Mouse (Mus musculus) cortical plate, adult 2 months (tissue): ENCODE results near the gene Veph1.

Source experiments
- CTCF ChIP-seq: fragments of 200-500 bp; IDR thresholded peaks from 2 replicates; pipeline ENCODE4 v1.5.1; 2011; ENCODE audit warnings: mild to moderate bottlenecking, control low read depth, low read length; ENCODE audit not compliant: insufficient read depth; ENCODE audit errors: extremely low read depth
- POLR2A ChIP-seq: fragments of 200-500 bp; IDR thresholded peaks from 2 replicates; pipeline ENCODE4 v1.6.1; 2011; ENCODE audit warnings: mild to moderate bottlenecking, low read length, control low read depth; ENCODE audit not compliant: insufficient read depth; ENCODE audit errors: extremely low read depth

GRCm38 (mm10) chr3:66240476-66240875 lies 56.2 kb downstream of the Veph1 start:
- TF ChIP-seq CTCF (no peak), POLR2A (no peak)
